Mouse (Mus musculus) right cerebral cortex, postnatal 14 days (tissue): ENCODE measurements at regions not wholly inside any gene's neighbourhood (a gene's known extent, or its start where the extent isn't known, plus 50 kb on each side); places are given as distances from the start of the nearest gene placed in this dataset.
"Not testable (repeated sequence)": the region's sequence is repeated elsewhere in the genome, so short reads cannot be mapped to it uniquely, and the experiment has no call there.

Experiments used
- DNase-seq: peaks from one replicate; pipeline ENCODE4 v3.0.0; 2022

- peak; percentile 8 for DNase-seq
Measured at GRCm38 (mm10) chr14:59075845-59076745, 66.6 kb downstream of the 1700129C05Rik start.

DNA sequence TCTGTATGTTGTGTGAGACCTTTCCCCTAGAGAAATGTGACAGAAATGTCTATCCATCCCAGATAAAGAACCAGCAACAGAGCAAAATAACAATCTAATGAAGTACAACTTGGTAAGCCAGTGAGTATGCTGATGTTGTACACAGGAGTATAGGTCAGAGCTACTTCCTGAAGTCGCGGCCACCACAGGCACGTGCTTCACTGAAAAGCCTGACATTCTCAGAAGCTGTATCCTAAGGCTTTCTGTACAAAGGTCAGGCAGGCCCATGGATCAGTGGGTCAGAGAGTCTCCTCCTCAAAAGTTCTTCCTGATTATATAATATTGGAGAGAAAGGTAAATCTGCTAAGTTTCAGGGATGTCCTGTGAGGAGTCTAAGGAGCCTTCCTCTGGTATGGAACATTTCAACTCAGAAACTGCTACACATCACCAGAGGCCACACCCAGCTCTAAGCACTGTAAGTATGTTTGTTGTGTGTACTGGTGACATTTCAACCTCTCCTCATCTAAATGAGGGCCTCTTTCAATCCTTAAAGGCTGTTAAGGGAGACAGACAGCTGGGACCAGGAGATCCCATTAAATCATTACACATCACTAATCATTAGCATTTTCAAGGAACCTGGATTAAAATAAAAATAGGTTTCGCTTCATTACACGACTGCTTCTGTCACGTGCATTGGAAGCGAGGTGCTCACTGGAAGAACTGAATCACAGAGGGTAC lies 70.2 kb downstream of the 1700129C05Rik start:
- no peak for DNase-seq

GRCm38 (mm10) chr14:59070056-59070455 lies 72.6 kb downstream of the 1700129C05Rik start:
- DNase-seq, result no peak

DNA sequence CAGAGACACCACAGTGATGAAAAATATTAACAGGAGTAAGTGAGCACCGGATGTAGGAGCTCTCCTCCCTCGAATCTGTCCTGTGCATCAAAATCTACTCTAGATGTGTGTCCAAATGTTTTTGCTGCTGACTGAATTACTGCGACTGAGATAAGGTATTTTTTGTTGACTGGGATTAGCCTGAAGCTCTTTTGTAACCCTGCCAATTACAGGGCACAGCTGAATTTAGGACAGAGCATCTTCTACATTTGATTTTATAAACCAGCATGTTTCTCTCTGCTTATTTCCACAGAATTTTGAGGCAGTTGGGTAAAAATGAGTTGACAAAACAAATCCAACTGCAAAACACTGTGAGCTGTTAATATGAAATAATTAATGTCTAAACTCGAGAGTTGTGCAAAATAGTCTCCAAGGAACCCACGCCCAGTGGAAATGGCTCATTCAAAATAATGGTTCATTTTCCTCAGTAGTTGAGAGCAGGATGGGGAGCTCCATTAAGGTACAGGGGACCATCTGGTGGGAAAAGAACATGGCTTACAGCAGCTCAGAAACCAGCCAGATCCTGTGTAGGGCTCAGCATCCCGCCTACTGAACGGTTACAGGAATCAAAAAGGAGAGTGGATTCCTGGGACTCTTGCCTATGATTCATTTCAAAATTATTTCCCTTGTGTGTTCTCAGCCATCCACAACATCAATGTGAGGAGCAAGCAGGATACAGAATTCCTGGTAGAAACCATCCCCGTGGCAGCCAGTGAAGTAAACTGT lies 76.1 kb downstream of the 1700129C05Rik start:
- DNase-seq, result no peak

- no peak for DNase-seq
Measured at GRCm38 (mm10) chr14:59063221-59063620, 79.5 kb downstream of the 1700129C05Rik start.

DNA sequence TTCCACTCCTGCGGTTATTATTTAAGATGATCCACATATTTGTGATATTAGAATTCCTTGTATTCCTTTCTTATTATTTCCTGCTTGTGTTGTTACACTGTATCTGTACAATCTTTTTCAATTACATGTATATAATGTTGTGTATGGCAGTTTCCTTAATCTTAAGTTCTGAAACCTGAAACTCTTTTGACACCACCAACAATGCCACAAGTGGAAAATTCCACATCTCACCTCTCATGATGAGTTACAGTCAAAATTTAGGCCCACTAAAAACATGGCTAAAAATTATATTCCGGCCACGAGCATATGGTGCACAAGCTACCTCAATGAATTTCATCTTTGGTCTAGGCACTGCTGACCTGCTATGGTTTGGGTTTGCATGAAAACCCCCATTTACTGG lies 85.9 kb downstream of the 1700129C05Rik start:
- no peak for DNase-seq

DNA sequence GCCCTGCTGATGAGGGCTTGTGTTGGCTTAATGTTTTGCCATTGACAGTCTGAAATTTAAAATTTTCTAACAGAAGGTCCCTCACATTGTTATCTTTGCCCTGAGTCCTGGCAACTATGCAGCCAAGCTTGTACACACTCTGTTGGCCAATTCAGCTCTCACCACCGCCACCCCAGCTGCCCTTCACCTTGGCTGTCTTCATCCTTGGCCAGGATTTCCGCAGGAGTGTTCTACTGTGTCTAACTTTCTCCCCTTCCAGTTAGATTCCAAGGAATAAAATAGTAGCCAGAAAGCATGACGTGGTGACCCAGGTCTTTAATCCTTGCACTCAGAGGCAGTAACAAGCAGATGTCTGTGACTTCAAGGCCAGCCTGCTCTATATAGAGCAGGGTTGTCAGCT lies 87.4 kb downstream of the 1700129C05Rik start:
- DNase-seq, result no peak

DNA sequence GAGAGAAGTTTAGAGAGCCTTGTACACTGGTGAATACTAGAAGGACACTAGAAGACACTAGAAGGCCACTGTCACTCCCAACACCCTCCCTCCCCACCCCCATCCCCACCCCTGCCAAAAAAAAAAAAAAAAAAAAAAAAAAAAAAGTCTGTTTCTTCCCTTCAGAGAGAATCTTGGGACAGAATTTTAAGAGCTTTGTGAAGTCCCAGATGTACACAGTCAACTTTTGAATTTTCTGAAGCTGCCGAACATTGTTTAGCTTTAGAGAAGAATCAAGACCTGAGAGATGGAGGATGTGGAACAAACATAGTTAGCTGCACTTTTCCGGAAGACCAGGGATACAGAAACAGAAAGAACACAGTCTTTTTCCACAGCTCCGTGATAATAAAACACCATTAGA lies 90.3 kb downstream of the 1700129C05Rik start:
- no peak for DNase-seq

GRCm38 (mm10) chr14:59051478-59051879 lies 91.2 kb downstream of the 1700129C05Rik start:
- no peak for DNase-seq

DNA sequence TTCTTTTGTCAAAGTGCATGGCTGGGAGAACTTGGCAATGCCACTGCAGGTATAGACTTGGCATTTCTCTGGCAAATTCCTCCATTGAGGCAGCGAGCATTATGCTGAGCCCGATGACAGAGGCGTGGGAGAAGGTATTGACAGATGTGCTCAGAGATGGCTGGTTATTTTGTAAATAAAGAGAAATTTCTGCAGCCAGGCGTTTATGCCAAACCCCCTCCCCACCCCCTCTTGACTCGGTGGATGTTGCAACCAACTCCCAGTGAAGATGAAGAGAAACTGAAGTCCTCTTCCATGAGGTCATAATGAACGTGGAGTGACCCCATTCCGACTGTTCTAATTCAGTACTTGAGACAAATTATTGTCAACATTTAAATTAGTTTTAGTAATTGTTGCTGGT lies 97.0 kb downstream of the 1700129C05Rik start:
- DNase-seq, result no peak

DNA sequence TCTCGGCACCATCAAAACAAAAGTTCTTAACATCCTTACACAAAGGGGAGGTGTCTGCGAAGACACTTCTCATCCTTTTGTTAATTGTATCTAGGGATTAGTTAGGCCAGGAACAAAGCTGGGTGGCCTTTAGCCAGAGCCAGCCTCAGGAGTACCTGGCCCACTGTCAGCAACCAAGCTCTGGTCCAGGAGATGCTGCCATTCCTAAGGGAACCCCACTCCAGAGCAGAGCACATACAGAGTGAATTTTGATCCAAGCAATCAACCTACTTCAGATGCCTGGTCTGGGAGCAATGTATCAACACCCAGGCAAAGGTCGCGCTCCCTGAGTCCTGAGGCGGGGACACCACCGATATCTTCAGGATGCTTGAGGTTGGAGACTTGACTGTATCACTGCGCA lies 97.5 kb downstream of the 1700129C05Rik start:
- no peak for DNase-seq

GRCm38 (mm10) chr14:59042152-59042551 lies 100.5 kb downstream of the 1700129C05Rik start:
- DNase-seq, result no peak

DNA sequence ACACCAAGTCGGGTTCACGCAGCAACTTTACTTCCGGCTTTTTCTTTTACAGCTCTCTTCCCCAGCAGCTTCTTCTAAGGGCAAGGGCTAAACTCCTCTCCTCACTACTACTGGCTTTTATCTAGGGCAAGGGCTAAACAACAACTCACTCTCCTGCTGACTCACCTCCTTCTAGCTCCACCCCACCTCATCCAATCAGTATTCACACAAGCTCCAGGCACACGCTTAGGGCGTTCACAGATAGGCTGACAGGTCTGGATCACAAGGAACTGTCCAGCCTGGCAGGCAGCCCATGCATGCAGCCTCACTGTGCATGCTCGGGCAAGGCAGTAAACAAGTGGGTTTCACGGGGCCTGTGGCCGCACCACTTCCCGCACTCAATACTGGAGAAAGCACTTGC lies 116.9 kb downstream of the 1700129C05Rik start:
- not testable (repeated sequence) for DNase-seq

- no peak for DNase-seq
Measured at GRCm38 (mm10) chr14:59009534-59009933, 133.2 kb downstream of the 1700129C05Rik start.

GRCm38 (mm10) chr14:58999106-58999778 lies 143.5 kb downstream of the 1700129C05Rik start:
- peak; percentile 8 for DNase-seq

DNA sequence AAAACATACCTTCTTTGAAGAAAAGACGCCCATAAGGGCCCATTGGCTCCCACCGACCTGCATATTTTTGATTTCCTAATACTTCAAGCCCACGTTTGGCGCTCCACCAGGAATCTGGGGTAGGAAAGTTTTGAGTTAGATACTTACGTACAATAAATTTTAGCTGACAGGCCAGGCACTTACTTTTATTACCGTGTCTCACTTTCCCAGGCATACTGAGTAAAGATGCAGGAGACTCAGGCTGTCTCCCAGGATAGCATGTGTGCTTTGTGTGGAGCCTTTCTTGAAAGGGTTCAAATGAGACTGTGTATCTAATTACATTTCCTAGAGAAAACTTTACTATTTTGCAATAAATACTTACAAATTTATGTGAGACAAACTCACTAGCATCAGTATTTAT lies 147.7 kb downstream of the 1700129C05Rik start:
- DNase-seq, result no peak

DNA sequence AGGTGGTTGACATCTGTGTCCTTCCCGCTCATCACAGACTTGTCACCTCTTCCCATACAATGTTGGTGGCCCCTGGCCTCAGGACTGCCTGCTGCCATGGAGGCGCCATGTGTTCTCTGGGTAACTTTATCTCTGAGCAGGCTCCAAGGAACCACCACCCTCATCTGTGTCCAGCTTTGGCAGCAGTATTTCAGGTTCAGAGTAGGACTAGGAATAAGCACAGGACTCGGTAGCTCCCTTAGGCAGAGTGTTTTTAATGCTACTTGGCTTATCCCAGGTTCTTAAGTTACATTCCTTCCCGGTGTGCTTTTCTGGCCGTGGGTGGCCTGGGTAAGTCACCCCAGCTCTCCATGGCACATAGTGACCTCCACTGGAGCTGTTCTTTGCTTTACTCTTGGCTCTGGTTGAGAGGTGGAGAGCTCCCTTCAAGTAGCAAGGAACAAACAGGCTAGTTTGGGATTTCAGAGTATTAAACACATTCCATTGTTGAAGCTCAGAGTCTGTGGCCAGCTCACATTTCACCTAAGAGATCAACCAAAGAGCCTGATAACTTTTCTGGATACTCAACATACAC lies 153.0 kb downstream of the 1700129C05Rik start:
- DNase-seq, result no peak

DNA sequence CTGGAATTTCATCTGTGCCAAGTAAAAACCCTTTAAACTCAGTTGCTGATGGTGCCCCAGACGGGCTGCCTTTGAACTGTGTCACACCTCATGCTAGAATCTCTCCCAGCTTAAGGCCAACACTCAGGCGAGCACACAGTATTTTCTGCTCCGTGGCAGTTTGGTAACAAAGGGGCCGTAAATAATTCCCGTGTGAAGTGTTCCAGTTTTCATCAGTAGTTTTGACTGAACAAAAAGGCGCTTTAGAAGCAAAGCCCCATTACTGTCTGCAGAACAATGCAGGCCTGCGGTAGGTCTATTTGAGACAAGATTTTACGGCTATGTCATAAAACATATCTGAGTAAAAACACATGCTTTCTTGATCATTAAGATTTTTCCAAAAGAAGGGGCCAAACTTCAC lies 155.0 kb downstream of the 1700129C05Rik start:
- DNase-seq, result no peak

DNA sequence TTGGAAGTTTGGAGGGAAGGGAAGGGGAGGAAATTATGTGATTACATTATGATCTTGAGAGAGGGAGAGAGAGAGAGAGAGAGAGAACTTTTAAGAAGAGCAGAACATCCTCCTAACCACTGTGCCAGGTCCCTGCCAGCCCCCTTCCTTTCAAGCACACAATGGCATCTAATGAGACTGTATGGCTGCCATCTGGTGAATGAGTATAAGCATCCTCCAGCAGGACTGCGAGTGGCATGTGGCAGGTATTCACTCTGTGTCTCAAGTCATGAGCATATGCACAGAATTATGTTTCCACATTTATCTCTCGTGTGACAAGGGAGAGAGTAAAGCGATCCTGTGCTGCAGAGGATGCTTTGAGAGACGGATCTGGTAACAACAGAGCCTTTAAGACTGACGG lies 156.9 kb downstream of the 1700129C05Rik start:
- DNase-seq, result no peak

- DNase-seq, result no peak
Measured at GRCm38 (mm10) chr14:58976791-58977190, 165.9 kb downstream of the 1700129C05Rik start.

DNA sequence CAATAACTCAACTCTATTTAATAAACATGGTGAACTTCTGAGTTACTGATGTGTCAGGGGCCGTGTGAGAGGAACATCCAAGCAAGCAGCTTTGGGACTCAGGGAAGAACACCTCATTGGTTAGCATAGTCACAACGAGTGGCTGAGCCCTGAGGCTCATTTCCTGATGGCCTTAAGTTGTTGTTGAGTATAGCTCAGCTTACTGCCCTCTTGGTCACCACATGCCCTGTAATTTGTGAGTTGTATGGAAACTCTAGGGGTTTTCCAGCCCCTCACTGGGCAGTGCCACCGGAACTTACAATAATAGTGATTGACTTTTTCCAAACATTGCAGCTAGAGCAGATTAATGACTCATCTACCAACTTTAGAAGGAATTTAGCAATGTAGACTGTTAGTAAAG lies 173.4 kb downstream of the 1700129C05Rik start:
- DNase-seq, result no peak

GRCm38 (mm10) chr14:58967975-58968374 lies 174.7 kb downstream of the 1700129C05Rik start:
- no peak for DNase-seq
